Mouse (Mus musculus) urinary bladder, postnatal 4 days (tissue): ENCODE data around the gene Plcb1.
A peak's percentile ranks its signal among the peaks of the same experiment; 100 is the strongest.
"Not testable (repeated sequence)": the region's sequence is repeated elsewhere in the genome, so short reads cannot be mapped to it uniquely, and the experiment has no call there.

ENCODE experiments used
- DNase-seq, 2 experiments: peaks; one replicate each; pipeline ENCODE4 v3.0.0; 2021 to 2022; ENCODE audit warnings: low spot score in 2 of 2

Gene Plcb1

GRCm38 (mm10) chr2:135306472-135306771, 520.6 kb downstream of the Plcb1 start:
- DNase-seq: no peak

- no peak for DNase-seq
Observed at GRCm38 (mm10) chr2:135307787-135308186, 521.9 kb downstream of the Plcb1 start.

GRCm38 (mm10) chr2:135315980-135316379, 530.1 kb downstream of the Plcb1 start:
- no peak for DNase-seq

GRCm38 (mm10) chr2:135318136-135318535, 532.3 kb downstream of the Plcb1 start:
- DNase-seq: no peak

- peak in 1 of 2 experiments; percentile 39 for DNase-seq
Observed at GRCm38 (mm10) chr2:135323276-135323954, 537.5 kb downstream of the Plcb1 start.

GRCm38 (mm10) chr2:135323955-135324302, 538.1 kb downstream of the Plcb1 start:
- peak; percentile 67 to 83 for DNase-seq

- DNase-seq: no peak
Observed at GRCm38 (mm10) chr2:135328756-135329155, 542.9 kb downstream of the Plcb1 start.

GRCm38 (mm10) chr2:135329782-135330545, 544.1 kb downstream of the Plcb1 start:
- no peak for DNase-seq

GRCm38 (mm10) chr2:135331868-135332267, 546.0 kb downstream of the Plcb1 start:
- no peak for DNase-seq

- DNase-seq: no peak
Observed at GRCm38 (mm10) chr2:135356311-135356710, 570.4 kb downstream of the Plcb1 start.

GRCm38 (mm10) chr2:135361798-135362197, 575.9 kb downstream of the Plcb1 start:
- DNase-seq: no peak

- no peak for DNase-seq
Observed at GRCm38 (mm10) chr2:135362948-135363347, 577.1 kb downstream of the Plcb1 start.

GRCm38 (mm10) chr2:135370259-135370835, 584.5 kb downstream of the Plcb1 start:
- no peak for DNase-seq

GRCm38 (mm10) chr2:135380796-135381195, 594.9 kb downstream of the Plcb1 start:
- not testable (repeated sequence) for DNase-seq

GRCm38 (mm10) chr2:135381396-135381795, 595.5 kb downstream of the Plcb1 start:
- no peak for DNase-seq

- DNase-seq: no peak
Observed at GRCm38 (mm10) chr2:135387990-135388389, 602.1 kb downstream of the Plcb1 start.

GRCm38 (mm10) chr2:135394698-135395097, 608.8 kb downstream of the Plcb1 start:
- DNase-seq: no peak

- DNase-seq: no peak
Observed at GRCm38 (mm10) chr2:135396375-135396774, 610.5 kb downstream of the Plcb1 start.

GRCm38 (mm10) chr2:135397970-135398369, 612.1 kb downstream of the Plcb1 start:
- no peak for DNase-seq

- DNase-seq: no peak
Observed at GRCm38 (mm10) chr2:135399760-135400159, 613.9 kb downstream of the Plcb1 start.

- DNase-seq: no peak
Observed at GRCm38 (mm10) chr2:135402916-135403315, 617.0 kb downstream of the Plcb1 start.

GRCm38 (mm10) chr2:135403344-135403743, 617.5 kb downstream of the Plcb1 start:
- DNase-seq: no peak

- DNase-seq: no peak
Observed at GRCm38 (mm10) chr2:135404095-135404494, 618.2 kb downstream of the Plcb1 start.
